Mouse (Mus musculus): ENCODE measurements around the gene Vmn1r231.
A peak's percentile ranks its signal among the peaks of the same experiment; 100 is the strongest.

Vmn1r231 gene

DNA sequence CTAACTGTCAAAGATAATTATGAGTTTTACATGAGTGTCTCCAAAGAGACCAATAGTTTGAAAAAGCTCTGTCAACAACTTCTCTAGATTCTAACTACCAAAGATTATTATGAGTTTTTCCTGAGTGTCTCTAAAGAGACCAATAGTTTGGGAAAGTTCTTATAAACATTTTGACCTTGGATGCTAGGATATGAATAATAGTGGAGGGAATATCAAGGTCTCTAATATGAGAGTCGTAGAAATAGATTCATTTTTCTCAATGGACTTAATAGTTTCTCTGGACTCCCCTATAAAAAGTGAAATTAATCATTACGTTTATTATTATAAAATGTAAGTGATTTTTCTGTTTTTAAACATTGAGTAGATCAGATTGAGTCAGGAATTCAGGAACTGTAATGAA is at the start of gene Vmn1r231:
TSS of gene Vmn1r231 (minus strand) at position 101 of the 400 bp plus-strand sequence.
- DNase-seq (ENCODE audit: low read depth, low spot score): no peak

DNA sequence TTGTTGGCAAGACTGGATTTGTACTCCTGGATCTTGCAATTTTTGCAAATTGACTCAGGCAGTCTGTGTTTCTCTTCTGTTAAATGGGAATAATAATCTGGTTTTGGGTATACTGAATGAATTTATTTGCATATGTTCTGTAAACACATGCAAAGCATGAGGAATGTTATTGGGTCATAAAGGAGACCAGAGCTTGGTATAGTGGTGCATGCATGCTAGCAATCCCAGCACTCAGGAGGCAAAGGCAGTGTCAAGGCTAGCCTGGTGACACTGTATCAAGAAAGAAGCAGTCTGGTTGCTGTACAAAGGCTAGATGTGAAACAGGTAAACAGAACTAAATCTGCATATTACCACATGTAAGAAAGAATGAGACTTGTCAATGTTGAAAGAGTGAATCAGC is 41.7 kb upstream of the Vmn1r231 start:
- DNase-seq (ENCODE audit: low read depth, low spot score): no peak

DNA sequence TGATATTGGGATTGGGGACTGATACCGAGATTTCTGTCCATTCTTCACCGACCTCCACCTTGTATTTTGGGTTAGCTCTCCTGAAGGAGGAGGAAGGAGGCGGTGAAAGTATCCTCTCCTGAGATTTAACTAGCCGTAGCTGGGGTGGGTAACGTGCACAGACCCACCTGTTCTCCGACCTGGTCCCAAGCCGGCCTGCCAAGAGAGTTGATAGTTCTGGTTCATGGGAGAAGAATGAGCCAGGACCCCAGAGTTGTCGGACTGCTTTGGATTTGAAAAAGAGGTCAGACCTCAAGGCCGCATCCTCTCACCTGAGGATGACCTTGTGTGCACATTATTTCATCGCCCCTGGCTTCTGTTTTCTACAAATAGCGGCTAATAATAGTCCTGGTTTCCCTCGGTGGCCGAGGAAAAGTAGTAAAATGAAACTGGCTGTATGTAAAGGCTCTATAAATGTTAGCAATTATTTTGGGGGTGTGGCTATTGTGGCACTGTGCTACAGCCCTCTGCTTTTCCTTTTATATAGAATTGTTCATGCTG is 41.2 kb upstream of the Vmn1r231 start:
- DNase-seq (ENCODE audit: low read depth, low spot score): no peak

DNA sequence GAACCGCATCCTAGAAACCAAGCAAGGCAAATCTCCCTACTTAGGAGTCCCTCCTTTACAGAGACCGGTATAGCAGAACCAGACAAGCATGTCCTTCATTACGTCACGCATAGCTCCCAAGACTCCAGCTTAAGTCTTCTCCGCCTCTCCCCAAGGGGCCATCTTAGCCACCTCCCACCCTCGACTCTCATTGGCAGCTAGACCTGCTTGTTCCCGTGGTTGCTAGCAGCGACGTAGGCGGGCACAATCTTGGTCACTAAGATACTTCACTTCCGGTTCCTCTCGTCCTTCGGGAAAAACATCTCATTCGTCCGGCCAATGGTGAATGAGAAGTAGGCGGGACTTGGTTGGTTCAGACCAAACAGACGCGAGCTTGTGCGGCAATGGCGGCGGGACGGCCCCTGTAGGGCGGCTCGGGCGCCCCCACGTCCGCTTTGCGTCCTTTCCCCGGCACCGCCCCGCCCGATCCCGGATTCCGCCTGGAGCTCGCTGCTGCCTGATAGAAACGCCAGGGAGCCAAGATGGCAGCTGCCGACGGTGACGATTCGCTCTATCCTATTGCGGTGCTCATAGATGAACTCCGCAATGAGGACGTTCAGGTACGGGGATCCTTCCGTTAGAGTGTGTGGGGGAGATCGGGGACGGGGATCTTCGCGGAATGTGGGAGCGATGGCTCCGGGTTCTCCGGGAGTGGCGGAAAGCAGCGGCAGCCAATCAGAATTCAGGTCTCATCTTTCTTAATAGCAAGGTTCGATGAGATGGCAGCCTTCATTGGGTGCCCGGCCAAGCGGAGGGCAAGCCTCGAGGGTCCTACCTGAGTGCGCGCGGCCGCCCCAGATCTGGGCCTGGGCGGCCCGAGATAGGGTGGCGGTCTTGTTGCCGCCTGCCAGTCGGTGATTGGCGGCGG is 40.3 kb upstream of the Vmn1r231 start, which contains the start of gene Ppp2r1a:
TSS of gene Ppp2r1a (plus strand) at position 327 of the 907 bp plus-strand sequence.
- DNase-seq (ENCODE audit: low read depth, low spot score): peak; percentile 100

DNA sequence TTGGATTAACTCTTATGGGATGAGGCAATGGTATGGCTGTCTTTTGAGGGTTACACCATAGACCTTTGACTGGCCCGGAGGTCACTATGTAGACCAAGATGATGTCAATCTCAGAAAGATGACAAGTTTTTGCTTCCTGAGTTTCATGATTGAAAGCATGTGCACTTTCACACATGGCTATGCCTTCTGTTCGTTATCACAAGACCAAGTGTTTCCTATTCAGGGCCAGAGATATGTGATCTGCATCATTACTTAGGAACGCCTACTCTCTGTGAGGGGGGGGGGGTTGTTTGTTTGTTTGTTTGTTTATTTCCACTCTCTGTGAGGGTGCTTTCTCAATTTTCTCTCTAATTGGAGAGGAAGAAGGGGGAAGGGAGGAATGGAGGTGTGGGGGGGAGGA is 39.3 kb upstream of the Vmn1r231 start:
- DNase-seq (ENCODE audit: low read depth, low spot score): no peak

DNA sequence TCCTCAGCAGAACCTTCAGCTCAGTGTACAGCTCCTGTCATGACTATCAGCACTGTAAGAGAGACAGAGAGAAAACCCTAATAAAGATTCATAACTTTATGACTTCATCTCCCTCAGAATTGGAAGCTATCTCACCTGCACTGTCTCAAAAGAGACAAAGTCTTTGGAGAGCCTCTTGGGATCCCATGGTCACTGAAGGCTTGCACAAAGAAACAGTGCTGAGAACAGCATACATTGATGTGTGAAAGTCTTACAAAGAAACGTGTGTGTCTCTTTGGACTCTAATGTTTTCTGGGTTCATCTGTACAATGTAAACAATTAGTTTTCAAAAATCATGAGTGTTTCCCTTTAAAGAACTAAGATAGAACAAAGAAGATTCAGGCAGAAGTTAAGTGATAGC is 14.7 kb upstream of the Vmn1r231 start, which contains the start of gene Vmn1r232:
TSS of gene Vmn1r232 (minus strand) at position 101 of the 400 bp plus-strand sequence.
- no peak for DNase-seq (ENCODE audit: low read depth, low spot score)

DNA sequence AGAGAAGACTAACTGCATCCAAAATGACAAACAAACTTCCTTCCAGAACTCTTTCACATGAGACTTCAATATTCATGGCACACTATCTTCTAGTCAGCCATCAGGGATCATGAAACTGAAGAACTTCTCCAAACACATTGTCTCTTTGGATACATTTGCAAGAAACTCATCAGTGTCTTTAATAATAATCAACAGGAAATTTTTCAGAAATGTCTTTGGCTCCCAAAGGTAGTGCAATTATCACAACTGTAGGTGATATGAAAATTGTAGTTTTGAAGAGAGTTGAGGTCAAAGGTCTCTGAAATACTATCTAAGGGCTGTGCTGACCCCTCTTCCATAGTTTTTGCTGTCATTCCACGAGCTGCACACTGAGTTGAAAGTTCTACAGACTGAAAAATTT is 64.7 kb downstream of the Vmn1r231 start, which contains the start of gene Vmn1r230:
TSS of gene Vmn1r230 (plus strand) at position 301 of the 400 bp plus-strand sequence.
- DNase-seq (ENCODE audit: low read depth, low spot score): no peak
